Mouse (Mus musculus) thymus, adult 18-20 months (tissue): ENCODE results near the gene D630003M21Rik.

ENCODE experiments used
- DNase-seq, 2 experiments: peaks; one replicate each; pipeline ENCODE4 v3.0.0; 2022; ENCODE audit warnings: mixed read lengths in 2 of 2

The D630003M21Rik gene

GRCm38 (mm10) chr2:158228670-158229502 lies at the start of gene D630003M21Rik:
D630003M21Rik (minus strand) TSS chr2:158229222.
- DNase-seq = no peak

GRCm38 (mm10) chr2:158276878-158277277 lies 47.9 kb upstream of the D630003M21Rik start:
- no peak for DNase-seq

- DNase-seq = no peak
These were observed 47.4 kb upstream of the D630003M21Rik start for GRCm38 (mm10) chr2:158276451-158276850.

- DNase-seq = no peak
These were observed 46.8 kb upstream of the D630003M21Rik start for GRCm38 (mm10) chr2:158275811-158276210.

- DNase-seq = no peak
These were observed 46.3 kb upstream of the D630003M21Rik start for GRCm38 (mm10) chr2:158275349-158275748.

- peak; percentile 34 to 67 for DNase-seq
These were observed 44.6 kb upstream of the D630003M21Rik start for GRCm38 (mm10) chr2:158273646-158274045.

- no peak for DNase-seq
These were observed 41.0 kb upstream of the D630003M21Rik start for GRCm38 (mm10) chr2:158270017-158270416.

- no peak for DNase-seq
These were observed 35.9 kb upstream of the D630003M21Rik start for GRCm38 (mm10) chr2:158264877-158265276.

GRCm38 (mm10) chr2:158259498-158259897 lies 30.5 kb upstream of the D630003M21Rik start:
- no peak for DNase-seq

- DNase-seq = peak in 1 of 2 experiments; percentile 28
These were observed 29.8 kb upstream of the D630003M21Rik start for GRCm38 (mm10) chr2:158258781-158259180.

- DNase-seq = no peak
These were observed 29.0 kb upstream of the D630003M21Rik start, which contains the start of gene Bpi for GRCm38 (mm10) chr2:158258005-158258418. Bpi (plus strand) TSS chr2:158258094.

- DNase-seq = no peak
These were observed 27.9 kb upstream of the D630003M21Rik start for GRCm38 (mm10) chr2:158256894-158257293.

GRCm38 (mm10) chr2:158253806-158254205 lies 24.8 kb upstream of the D630003M21Rik start:
- DNase-seq = no peak

GRCm38 (mm10) chr2:158250558-158250957 lies 21.5 kb upstream of the D630003M21Rik start:
- no peak for DNase-seq

- DNase-seq = no peak
These were observed 19.3 kb upstream of the D630003M21Rik start for GRCm38 (mm10) chr2:158248318-158248717.

GRCm38 (mm10) chr2:158247852-158248251 lies 18.8 kb upstream of the D630003M21Rik start:
- no peak for DNase-seq

- DNase-seq = no peak
These were observed 16.2 kb upstream of the D630003M21Rik start for GRCm38 (mm10) chr2:158245072-158245817.

- no peak for DNase-seq
These were observed 14.3 kb upstream of the D630003M21Rik start for GRCm38 (mm10) chr2:158243129-158243870.

GRCm38 (mm10) chr2:158242170-158242896 lies 13.3 kb upstream of the D630003M21Rik start:
- DNase-seq = no peak

- DNase-seq = no peak
These were observed 12.2 kb upstream of the D630003M21Rik start for GRCm38 (mm10) chr2:158241126-158241738.

GRCm38 (mm10) chr2:158238101-158238500 lies 9.1 kb upstream of the D630003M21Rik start:
- DNase-seq = no peak

GRCm38 (mm10) chr2:158236698-158237097 lies 7.7 kb upstream of the D630003M21Rik start:
- no peak for DNase-seq
